Mouse (Mus musculus) 3134 (cell line): ENCODE measurements at regions not wholly inside any gene's neighbourhood (a gene's known extent, or its start where the extent isn't known, plus 50 kb on each side); places are given as distances from the start of the nearest gene placed in this dataset.

ENCODE experiments used
- DNase-seq: peaks from one replicate; pipeline ENCODE4 v3.0.0-alpha.2; 2011; ENCODE audit warnings: low spot score; ENCODE audit not compliant: insufficient read length; ENCODE audit errors: extremely low read depth

GRCm38 (mm10) chr2:10307376-10307775 is 62.9 kb upstream of the Sfmbt2 start:
- no peak for DNase-seq

- DNase-seq = peak; percentile 53
These were observed 60.7 kb upstream of the Sfmbt2 start for GRCm38 (mm10) chr2:10309656-10310055.

DNA sequence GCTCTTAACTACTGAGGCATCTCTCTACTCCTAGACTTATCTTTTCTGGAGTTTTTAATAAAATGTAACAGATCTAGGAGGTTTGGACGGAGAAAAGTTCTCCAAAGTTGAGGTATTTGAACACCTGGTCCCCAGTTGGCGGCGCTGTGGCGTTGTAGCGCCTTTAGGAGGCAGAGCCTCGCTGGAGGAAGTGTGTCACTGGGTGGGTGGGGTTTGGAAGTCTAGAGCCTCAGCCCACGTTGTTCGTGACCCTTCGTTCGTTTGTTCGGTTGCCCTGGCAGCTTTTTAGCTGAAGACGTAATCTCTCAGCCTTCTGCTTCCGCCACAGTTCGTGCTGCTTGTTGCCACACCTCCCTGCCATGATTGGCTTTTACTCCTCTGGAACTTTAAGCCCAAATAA is 58.6 kb upstream of the Sfmbt2 start:
- DNase-seq = no peak

GRCm38 (mm10) chr2:10312398-10312797 is 57.9 kb upstream of the Sfmbt2 start:
- DNase-seq = no peak

DNA sequence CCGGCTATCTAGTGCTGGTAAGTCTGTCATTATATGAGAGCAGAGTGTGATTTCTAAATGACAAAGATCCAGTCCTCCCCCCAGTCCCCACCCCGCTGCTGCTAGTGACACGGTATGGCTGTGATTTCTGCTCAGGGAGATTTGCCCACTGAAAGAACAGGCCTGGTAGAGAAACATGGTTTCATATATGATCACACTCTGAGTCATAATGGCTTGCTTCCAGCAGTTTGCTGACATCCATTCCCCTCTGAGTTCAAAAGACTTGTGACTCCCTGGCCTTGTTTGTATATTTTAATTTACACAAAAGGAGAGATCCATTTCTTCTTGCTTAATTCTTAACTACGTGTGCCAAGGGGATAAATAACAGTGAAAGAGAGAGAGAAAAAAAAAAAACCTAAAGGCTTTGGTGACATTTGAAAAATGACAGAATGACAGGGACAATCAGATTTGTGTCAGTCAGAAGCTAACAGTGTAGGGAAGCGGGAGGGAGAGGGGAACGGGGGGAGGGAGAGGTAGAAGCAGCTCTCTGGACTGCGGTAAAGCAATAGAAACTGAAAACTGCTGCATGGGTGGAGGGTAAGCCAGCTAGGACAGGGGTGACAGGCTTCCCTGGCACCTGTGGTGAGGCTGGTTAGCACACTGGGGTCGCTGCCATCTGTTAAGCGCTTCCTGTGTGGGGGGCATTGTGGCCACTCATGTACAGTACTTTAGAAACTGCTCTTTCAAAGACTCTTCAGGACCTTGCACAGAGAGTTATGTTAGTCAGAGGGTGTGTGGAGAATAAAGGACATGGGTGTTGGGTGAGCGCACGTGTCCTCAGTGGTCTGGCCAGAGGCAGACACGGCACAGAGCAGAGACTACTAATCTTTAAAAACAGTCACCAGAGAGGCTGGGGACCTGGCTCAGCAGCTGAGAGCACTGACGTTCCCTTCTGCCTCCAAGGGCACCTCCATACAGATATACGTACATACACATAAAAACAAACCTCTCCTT is 55.8 kb upstream of the Sfmbt2 start:
- DNase-seq = peak; percentile 64

DNA sequence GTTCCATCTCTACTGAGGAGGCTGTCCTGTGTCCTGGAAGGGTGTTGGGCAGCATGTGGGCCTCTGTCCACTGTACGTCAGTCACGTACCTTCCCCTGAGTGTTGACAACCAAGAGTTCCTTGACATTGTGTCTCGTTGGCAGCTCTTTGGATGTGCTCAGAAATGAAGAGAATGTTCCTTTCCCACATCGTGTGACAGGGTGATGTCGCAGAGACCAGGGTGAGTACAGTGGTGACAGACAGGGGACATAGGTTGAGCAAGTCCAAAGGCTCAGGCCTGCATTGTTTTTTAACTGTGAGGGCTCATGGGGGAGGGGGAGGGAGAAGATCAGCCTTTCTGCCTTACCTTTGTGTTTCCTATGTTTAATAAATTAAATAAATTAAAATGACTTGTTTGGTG is 54.0 kb upstream of the Sfmbt2 start:
- no peak for DNase-seq

GRCm38 (mm10) chr2:10318166-10318768 is 52.0 kb upstream of the Sfmbt2 start:
- DNase-seq = no peak
